Mouse (Mus musculus) R1 (cell line): ENCODE data around the gene Lpp.
A peak's percentile ranks its signal among the peaks of the same experiment; 100 is the strongest.

Experiments
- DNase-seq: peaks from one replicate; pipeline ENCODE4 v3.0.0-alpha.2; 2018; ENCODE audit warnings: low read depth, low spot score

Gene Lpp

DNA sequence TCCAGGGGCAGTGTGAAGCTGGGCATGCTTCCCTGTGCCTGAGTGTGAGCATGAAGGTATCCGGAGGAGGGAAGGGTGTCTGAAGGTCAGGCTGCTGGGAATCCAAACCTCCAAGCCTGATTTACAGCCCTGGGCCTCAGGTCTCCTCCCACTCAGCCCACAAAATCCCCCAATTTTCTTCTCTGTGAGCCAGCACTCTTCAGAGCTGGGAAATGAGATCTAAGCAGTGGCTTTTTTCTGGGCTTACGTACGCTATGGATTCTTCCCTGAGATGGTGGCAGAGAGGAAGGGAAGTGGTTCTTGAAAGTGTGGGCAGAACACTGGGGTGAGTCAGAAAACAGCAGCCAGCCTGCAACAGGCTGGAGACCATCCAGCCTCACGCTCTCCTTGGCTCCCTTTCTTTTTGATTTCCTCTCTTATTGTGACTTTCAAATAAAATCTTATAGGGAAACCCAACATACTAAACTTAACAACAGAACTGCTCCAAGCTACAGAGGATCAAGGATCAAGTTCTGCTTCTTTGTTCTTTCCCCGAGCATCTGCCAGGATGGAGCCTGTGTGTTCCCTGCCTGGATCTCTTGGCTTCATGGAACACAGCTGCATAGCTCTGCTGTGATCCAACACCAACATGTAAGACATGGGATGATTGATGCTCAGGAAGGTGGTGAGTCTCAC lies 648.7 kb downstream of the Lpp start:
- DNase-seq = peak; percentile 60
